Mouse (Mus musculus) skeletal muscle tissue, adult 2 months (tissue): Measurements from ENCODE around the gene Trim14.
A peak's percentile ranks its signal among the peaks of the same experiment; 100 is the strongest.

Experiments
- DNase-seq: peaks from one replicate; pipeline ENCODE4 v3.0.0-alpha.2; 2012; ENCODE audit warnings: low read depth, low spot score

Trim14 gene

DNA sequence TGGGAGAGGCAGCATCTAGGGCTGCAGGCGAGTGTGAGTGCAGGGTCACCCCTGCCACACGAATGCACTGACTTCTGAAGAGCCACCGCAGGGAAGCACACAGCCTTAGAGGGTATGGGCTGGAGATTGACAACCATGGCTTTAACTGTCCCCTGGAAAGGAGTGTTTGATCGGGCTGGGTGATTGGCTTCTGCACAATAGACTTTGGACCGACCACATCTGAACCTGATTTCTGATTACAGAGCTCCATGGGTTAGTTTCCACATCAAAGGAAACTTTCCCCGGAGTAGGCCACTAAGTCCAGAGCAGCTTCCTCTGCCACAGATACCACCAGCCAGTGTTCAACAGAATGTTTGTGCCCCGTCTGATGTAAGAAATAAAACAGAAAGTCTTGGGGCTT, 6.2 kb downstream of the Trim14 start:
- no peak for DNase-seq

DNA sequence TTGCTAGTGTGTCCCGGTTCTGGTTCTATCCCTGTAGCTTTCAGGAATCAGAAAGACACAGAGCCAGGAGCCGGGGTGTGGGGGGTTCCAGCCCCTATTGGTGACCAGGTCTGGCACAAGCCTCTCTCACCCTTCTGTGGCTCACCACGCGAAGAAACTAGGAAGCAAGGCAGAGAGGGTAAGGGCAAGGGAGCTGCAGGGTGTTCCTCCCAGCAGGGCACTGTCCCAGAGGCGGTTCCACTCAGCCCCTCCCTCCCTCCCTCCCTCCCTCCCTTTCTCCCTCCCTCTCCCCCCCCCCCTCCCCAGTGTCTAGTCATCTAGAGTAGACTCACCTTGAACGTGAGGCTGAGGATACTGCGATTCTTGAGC, 8.4 kb downstream of the Trim14 start:
- no peak for DNase-seq

DNA sequence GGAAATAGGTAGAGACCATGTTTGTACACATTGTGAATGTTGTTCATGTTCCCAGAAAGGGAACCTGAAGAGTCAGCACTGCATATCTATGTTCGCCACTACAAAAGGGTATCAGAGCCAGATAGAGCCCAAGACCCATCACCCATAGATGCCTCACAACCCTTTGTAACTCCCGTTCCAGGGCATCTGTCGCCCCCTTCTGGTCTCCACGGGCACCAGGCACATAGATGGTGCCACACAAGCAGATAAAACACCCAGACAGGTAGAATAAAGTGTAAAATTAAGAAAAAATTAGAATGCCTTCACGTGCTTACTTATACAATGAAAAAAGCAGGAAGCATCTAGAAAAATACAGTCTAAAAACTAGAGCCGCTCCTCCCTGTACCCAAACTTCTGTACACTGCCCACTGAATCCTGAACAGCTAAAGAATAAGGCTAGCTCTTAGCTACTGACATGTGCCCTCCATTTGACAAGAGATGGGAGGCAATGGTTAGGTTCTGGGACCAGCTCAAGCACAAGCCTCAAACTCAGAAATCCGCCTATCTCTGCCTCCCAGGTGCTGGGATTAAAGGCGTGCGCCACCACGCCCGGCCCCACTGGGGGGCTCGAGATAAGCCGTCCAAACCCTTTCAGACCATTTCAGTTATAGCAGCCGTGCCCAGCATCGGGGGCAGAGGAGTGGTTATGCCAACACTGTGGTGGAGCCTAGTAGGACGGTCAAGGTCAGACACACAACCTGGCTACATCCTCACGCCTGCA, 9.0 kb downstream of the Trim14 start:
- DNase-seq, result no peak

DNA sequence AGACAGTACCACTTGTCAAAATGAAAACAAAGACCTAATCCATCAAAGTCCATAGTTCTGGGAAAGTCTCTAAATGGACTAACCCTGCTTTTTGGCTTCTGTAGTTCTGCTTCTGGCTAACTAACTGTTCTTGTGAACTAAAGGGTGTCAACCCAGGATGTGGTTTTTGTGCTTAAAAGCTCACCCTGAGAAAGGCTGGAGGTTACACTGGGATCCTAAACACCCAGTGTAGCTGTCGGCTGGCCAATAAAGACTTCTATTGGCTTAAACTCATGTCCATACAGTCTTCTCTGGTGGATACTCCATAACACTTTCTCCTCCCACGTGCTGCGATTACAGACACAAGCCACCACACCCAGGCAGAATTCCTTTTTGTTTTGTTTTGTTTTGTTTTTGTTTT, 9.7 kb downstream of the Trim14 start:
- no peak for DNase-seq

DNA sequence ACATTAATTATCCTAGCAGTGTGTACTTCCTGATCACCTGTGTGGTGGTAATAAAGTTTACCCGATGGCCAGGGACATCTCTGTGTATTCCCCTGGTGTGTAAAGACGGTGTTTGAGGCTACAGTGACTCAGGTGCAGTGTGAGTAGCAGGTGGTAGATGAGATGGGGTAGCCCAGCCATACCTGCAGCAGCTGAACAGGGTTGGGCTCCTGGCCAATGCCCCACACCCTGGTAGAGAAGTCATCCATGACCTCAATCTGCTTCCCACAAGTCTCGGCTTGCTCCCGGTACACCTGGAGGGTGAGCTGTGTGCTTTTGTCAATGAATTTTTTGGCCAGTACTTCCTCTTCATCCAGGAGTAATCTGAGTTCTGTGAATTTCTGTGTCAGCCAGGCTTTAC, 12.6 kb downstream of the Trim14 start:
- no peak for DNase-seq

DNA sequence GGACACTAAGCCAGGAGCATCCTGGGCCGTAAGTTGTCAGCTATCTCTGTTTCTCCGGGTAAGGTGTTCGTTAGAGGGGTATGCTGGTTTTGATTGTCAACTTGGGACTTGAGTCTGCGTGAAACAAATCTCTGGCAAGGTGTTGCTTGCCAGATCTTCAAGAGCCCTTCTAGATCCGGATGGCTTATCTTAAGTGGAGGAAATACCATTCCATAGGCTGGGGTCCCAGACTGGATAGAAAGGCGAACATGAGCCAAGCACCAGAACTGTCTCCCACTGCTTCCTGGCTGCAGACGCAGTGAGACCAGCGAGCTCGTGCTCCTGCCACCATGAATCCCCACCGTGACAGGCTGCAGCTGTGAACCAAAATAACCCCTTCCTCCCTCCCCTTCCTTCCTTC, 14.5 kb downstream of the Trim14 start:
- no peak for DNase-seq

DNA sequence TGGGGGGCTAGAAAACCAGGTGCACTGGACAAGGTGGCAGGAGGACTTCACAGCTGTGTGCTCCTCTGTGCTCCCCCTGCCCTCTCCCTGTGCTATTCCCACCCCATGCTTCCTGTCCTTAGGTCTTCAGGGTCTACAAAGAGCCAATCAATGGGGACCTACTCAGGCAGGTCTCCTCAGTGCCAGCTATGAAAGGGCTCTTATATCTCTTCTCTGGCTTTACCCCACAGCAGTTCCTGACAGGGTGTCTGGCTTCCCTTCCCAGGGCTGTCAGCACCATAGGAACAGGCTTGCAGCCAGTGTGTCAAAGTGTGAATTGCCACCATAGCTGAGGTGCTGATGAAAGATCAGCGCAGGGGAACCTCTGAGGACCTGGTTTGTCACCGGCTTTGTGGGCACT, 15.4 kb downstream of the Trim14 start:
- no peak for DNase-seq

DNA sequence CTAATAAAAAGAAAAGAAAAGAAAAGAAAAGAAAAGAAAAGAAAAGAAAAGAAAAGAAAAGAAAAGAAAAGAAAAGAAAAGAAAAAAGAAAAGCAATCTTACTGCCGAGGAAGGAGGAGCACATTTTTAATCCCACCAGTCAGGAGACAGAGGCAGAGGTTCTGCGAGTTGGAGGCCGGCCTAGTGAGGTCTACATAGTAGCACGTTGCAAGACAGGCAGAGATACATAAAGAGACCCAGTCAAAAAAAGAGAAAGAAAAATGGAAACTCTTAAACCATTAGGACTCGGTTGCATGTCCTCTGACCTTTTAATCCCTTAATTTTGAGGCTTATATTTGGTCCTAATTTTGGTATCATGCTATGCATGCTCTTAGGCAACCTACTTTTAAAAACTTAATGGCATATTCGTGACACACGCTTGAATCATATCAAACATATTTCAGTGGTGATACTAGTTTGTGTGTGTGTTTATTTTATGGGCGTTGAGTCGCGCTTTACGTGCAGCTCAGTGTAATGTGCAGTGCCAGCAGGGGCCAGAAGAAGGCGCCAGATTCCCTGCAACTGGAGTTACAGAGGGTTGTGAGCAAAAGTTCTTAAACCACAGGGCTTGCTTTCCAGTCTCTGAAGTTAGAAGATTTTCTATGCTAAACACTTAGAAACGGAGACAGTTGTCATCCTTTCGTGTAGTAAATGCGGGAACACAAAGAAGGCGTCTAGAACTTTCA, 28.0 kb downstream of the Trim14 start:
- peak; percentile 48 for DNase-seq

DNA sequence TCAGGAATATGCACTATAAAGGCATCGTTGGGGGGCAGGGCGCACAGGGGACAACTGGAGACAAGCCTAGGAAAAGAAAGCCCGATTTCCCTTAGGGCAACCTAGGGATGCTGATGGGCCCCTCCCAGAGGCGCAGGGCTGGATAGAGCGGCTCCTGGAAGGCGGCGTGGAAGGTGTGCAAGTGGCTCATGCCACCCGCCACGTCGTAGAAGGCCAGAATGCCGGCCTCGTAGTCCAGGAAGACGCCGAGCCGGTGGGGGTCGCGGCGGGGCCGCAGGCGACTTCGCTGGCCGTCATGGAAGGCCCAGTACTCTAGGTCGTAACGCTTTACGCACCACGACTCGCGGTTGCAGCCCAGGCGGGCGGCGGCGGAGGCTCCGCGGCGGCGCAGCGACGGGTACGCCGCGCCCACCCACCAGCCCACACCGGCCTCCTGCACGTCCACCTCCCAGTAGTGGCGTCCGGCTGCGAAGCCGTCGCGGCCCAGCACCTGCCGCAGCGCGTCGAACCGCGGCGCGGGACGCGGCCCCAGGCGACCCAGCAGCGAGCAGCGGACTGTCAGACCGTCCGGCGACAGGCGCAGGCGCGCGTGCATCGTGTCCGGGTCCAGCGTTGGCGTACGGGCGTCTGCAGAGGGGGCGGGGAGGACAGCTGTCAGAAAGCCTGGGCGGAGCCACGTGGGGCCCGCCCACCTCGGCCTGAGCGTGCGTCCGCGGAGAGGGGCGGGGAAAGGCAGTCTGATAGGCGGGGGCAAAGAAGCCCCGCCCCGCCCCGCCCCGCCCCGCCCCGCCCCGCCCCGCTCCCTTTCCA, 28.9 kb downstream of the Trim14 start:
- DNase-seq, result peak; percentile 97

DNA sequence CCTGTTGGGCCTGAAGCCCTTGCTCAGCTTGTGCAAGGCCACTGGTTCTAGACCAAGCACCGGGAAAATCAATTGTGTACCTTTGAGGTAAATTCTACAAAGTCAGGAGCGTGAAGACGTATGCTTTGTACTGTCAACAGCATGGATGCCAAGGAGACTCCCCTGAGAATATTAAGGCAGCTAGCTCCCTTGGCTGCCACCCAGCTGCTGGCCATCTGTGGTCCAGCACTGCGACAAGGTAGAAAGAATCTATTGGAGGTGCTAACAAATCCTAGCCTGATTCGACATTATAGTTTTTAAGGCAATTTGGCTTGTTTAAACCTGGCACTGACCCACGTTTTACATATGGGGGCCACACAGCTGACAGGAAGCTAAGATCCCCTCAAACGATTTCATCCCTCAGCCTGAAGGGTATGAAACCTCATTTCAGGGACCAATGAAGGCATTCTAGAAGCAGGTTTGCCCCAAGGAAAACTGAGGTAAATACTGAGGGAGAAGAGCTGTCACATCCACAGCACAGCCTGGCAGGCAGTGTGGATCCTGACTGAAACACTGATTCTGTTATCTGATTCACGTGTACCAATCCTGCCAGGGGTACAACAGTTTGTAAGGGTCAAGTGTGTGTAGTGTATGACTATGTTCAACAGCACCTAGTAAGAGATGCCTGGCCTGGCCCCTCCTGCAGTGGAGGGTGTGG, 30.4 kb downstream of the Trim14 start:
- DNase-seq, result no peak

DNA sequence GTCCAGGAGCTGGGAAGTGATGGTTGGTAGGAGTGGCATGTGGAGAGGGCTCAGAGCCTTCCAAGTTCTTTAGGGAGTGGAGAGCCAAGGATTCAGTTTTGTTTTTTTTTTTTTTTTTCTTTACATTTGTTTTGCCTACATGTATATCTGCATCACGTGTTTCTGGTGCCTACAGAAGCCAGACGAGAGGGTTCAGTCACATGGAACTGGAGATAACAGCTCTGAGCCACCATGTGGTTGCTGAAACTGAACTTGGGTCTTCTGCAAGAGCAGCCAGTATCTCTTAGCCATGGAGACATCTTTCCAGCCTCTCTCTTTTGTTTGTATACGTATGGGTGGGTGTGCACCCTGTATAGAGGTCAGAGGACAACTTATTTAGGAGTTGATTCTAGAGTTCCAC, 32.1 kb downstream of the Trim14 start:
- no peak for DNase-seq

DNA sequence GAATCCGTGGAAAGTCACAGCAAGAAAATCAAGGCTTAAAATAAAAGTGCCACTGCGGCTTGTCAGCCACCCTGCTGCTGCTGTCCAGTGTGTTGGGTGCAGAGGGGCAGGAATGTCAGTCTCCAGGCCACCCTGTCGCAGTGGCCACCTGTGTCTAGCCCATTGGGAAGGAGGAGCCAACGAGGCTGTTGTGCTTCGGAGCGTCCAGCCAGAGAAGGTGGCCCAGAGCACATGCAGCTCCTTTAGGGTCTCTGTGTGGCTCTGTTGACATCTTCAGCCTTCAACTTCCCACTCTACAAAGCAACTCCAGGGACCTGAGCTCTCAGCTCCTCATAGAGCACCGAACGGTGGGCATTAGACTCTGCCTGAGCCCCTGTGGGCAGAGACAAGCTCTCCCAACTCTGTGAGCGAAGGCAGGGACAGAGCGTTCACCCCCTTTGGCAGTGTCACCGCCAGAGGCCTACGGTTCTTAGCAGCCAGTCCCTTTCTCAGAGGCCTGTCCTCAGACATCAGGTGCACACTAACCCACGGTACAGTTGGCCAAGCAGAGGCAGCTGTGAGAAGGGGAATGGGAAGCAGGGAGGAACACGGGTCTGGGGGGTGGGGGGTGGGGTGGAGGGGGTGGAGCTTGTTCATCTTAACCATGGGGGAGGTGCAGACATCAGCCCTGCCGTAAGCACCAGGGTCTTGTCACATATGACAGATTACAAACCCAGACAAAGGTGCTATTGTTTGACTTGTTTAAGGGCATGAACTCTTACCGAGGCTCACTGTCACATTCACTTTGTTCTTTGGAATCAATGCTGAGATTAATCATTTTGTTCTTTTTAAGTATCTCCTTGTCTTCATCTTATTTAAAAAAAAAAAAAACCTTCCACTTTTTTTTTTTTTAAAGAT, 33.1 kb downstream of the Trim14 start:
- no peak for DNase-seq

DNA sequence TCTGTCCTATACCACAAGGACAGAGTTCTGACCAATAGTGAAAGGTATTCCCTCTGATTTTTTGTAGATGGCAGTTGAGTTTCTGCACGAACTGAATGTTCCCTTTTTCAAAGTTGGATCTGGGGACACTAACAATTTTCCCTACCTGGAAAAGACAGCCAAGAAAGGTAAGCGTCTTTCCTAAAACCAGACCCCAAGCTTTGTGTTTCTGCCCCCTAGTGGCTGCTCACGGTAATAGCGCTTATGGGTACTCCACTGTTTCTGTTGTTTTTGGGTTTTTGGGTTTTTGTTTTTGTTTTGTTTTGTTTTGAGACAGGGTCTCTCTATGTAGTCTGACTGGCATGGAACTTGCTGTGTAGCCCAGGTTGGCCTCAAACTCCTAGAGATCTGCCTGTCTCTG, 37.0 kb downstream of the Trim14 start:
- DNase-seq, result no peak

DNA sequence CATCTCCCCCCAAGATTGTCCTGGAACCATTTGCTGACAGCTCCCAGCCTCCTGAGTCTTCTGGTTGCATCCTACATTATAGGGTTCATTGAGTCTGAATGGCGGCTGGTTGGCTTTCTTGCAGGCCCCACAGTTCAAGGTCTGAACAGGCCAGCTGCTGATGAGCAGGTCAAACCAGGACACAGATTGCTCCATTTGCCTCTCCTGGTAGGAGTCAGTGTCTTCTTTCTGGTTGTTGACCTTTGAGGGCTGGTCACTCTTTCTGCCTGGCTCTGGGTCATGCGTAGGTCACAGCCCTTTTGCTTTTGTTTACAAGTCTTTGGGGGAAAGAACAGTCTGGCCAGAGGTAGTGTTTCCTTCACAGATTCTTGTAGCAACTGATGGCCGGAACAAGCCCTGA, 37.4 kb downstream of the Trim14 start:
- DNase-seq, result no peak

DNA sequence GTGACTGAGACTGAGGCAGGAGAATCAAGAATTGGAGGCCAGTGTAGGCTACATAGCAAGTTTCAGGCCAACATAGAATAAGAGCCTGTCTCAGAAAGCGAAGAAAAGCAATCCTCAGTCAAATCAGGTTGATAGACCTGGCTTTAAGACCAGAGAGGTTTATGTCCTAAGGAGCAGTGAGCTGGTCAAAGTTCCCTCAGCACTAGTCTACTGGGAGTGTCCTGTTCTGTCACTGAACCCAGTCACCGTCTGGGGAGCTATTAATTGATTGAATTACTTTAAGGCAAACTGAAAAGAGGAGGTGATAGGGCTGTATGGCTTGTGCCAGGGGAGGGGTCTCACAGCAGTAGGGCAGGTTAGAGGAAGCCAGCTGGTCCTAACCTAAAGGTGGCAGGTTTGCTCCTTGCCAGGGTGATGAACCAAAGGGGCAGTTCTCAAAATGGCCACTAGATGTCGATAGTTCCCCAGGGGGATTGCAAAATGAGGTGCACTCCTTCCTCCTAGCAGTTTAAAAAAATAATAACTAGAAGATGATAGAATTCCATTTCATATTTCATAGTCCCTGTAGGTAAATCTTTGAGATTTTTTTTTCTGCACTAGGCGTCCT, 38.6 kb downstream of the Trim14 start:
- DNase-seq, result peak; percentile 48

DNA sequence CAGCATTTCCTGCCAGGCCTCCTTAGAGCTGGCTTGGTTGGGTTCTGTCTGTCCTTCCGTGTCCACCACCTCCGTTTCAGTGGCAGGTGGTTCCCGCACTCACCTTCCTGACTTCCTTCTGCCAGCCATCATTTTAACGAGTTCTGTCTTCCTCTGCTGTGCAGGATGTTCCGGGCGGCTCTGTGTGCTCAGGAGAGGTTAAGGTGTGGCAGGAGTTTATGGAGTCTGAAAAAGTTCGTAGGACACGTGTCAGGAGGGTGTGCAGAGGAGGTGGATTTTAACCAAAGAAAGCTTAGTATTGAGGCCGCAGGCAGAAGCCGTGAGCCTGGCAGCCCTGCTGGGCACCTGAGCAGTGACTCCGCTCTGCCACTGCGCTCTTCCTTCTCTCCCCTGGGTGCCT, 40.4 kb downstream of the Trim14 start:
- no peak for DNase-seq

DNA sequence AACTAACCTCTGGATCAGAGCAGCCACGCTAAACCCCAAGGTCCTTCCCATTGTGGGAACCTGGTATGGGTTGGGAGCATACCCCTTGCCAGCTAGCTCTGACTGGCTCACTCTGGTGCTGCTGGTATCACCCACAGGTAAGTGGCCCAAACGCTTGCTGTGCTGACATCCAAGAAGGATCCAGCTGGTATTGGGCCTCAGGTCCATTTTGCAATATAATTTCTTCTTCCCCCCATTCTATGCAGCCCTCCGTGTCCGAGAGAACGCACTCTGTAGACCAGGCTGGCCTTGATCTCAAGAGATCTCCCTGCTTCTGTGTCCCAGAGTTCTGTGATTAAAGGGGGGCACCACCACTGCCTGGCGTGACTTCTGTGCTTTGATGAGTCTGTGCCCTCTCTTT, 42.9 kb downstream of the Trim14 start:
- DNase-seq, result no peak

DNA sequence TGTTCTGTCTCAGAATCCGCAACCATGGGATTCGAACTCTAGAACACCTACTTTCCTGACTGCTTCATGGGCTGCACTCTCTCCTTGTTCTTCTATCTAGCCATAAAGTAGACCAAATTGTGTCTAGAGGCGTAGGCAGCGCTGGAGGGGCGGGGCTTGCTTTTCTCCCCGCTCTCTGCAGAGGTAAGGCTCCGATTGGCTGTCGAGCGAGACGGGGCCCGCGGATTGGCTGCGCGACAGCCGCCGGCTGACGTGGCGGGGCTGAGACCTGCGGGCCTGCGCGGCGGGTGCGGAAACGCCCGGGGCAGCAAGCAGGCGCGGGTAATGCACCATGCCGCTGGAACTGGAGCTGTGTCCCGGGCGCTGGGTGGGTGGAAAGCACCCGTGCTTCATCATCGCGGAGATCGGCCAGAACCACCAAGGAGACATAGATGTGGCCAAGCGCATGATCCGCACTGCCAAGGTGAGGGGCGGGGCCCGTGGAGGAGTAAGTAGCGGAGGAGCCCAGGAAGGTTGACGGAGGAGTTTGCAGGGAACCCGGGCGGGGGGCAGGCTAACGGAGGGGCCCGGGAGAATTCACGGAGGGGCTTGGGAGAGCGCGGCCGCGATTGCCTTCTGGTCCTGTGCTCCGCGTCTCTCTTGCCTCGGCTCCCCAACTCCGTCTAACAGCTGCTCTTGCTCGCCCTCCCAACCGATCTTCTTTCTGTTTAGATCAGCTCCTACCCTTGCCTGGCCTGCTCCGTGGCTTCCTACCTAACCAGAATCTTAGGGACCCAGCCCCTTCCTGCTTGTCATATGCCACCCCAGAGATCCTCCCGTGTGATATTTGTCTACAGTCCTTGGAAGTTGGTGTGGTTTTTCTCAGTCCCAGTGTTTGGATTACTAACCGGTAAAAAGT, 46.7 kb downstream of the Trim14 start, which contains the start of gene Nans:
TSS of gene Nans (plus strand) at position 221 of the 898 bp plus-strand sequence.
- peak; percentile 92 for DNase-seq

DNA sequence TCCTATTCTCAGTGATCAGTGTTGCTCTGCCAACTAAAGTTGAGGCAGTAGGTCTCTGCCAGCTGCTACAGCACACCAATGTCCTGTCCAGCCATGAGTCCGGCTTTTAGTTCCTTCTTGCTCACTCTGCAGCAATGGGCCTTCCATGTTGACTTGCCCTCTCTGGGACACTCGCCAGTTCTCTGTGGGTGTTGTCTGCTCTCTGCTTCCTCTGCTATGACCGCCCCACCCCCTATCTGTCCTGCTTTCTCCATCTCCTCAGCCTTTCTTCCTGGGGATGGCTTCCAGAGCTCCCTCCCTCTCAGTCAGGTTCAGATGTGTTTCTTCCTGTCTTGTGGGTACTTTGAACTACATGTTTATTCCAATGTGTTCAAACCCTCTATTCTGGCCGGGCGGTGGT, 48.6 kb downstream of the Trim14 start:
- peak; percentile 30 for DNase-seq
